Mouse (Mus musculus) adrenal gland, postnatal 25 days (tissue): ENCODE measurements around the gene Ptprt. TPM values are rescaled to one million over a fixed set of nuclear protein-coding genes. Genes with fewer than 3 reads are reported as not detected.
"Not testable (repeated sequence)": the region's sequence is repeated elsewhere in the genome, so short reads cannot be mapped to it uniquely, and the experiment has no call there.

Source experiments
- DNase-seq: peaks from one replicate; pipeline ENCODE4 v3.0.0; 2021; ENCODE audit warnings: mixed read lengths
- total RNA-seq: library from RNA; stranded (reverse); gene quantifications from 2 replicates; pipeline ENCODE4 v1.2.3, GENCODE M21; 2021

Gene Ptprt
- total RNA-seq, 1 experiment from 2014 or later = 0.15 TPM

- DNase-seq = peak; percentile 13
Measured at GRCm38 (mm10) chr2:161513256-161513655, 1147.7 kb downstream of the Ptprt start.

- not testable (repeated sequence) for DNase-seq
Measured at GRCm38 (mm10) chr2:161511880-161512570, 1148.9 kb downstream of the Ptprt start.

GRCm38 (mm10) chr2:161511101-161511759 is 1149.7 kb downstream of the Ptprt start:
- DNase-seq = no peak

GRCm38 (mm10) chr2:161499097-161499899 is 1161.6 kb downstream of the Ptprt start:
- DNase-seq = peak; percentile 7

GRCm38 (mm10) chr2:161498449-161499096 is 1162.4 kb downstream of the Ptprt start:
- DNase-seq = no peak

GRCm38 (mm10) chr2:161481741-161482140 is 1179.2 kb downstream of the Ptprt start:
- no peak for DNase-seq

- DNase-seq = no peak
Measured at GRCm38 (mm10) chr2:161480445-161480844, 1180.5 kb downstream of the Ptprt start.
